Mouse (Mus musculus): ENCODE results near the gene Mcm5. TPM values are rescaled to one million over a fixed set of nuclear protein-coding genes. Genes with fewer than 3 reads are reported as not detected.
A peak's percentile ranks its signal among the peaks of the same experiment; 100 is the strongest.

Gene Mcm5
- total RNA-seq, 4 experiments from 2014 or later, result 0.58 to 1.0 (median 0.86) TPM

DNA sequence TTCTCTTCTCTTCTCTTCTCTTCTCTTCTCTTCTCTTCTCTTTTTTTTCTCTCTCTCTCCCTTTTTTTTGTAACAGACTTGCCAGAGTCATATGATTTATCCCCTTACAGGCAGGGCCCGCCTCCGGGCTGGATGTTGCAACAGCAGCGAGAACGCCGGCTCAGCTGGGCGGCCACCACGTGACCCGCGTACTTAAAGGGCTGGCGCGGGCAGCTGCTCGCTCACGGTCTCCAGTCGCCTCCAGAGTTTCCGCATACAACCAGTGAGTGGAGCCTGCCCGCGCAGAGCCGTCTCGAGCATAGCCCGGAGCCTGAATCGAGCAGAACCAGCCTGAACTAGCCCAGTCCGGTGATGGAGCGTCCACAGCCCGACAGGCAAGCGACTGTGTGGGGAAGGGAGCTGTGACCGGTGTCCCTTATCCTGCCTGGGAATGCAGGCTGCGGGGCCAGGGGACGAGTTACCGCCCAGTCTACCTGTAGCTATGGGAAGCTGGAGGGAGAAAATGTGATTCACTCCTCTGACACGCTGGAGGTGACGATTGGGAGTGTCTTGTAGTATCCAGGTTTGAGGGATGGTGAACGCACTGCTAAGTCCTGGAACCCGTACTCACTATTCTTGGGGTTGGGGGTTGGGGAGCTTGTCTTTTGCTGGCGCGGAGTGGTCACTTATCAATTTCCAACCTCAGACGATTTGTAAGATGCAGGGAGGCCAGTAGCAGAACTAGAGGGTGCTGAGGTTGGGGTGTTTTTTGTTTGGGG lies 15.8 kb upstream of the Mcm5 start, which contains the start of gene Hmox1:
Hmox1 (plus strand) TSS at position 223 of the 758 bp plus-strand sequence.
- peak; percentile 89 to 93 for DNase-seq (ENCODE audit: low spot score in 2 of 2)

DNA sequence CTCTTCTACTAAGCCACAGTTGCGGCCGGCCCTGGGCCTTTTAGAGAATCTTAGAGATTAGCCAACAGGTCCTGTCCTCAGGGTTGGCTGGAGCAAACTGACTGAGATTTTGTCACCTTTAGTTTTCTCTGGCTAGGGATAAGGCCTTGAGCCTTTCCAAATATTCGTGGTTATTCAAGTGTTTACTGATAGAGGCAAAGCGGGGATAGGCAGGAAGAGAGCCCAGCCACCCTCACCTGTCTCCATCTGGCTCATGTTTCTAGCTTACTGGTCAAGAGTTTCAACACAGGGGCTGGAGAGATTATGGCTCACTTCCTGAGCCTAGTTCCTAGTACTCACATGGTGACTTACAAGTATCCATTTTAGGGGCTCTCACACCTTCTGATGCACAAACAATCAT lies 6.4 kb upstream of the Mcm5 start:
- no peak for DNase-seq (ENCODE audit: low spot score in 2 of 2)

DNA sequence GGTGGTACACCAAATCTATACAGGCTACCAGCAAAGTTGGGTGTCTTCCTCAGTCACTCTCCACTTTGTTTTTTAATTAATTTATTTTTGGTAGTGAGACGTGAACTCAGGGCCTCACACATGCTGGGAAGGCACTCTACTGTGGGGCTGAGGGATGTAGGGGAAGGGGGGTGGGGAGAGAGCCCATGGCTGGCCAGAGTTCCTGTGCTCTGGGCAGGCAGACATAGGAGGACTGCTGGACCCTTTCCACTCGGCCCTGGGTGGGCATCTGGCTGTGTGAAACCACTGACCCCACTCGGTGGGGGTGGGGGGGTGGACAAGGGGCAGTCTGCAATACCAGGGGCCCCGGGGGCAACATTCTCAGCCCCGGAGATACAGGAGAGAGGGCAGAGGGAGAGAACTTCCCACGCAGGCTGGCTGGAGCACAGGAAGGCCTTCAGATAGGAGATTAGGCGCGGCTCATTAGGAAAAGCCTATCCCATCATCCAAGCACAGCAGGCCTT lies 5.9 kb upstream of the Mcm5 start:
- no peak for DNase-seq (ENCODE audit: low spot score in 2 of 2)

DNA sequence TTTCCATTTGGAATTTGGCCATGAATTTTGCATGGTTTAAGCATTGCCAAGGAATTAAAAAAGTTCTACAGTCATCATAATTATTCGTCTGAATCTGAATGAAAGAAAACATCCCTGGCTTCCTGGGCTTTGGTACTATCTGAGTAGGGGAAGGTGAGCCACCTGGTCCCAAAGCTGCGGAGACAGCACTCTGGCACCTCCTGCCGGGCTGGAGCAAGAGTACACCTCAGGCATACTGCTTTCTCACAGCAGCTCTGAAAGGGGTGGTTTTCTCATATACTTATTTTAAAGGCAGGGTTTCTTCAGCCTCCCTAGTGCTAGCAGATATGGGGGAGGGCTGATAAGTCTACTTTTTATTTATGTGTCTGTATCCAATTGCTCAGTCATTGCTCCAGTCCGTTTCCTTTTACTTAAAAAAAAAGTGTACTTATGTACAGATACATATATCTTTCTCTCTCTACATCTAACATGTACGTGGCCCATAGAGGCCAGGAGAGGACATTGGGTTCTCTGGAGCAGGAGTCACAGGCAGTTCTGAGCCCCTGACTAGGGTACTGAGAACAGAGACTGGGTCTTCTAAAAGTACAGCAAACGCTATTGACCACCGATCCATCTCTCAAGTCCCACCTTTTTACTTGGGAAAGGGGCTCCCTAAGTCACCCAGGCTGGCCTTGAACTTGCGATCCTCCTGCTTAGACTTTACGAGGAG lies 688 bp upstream of the Mcm5 start:
- peak; percentile 48 to 65 for DNase-seq (ENCODE audit: low spot score in 2 of 2)

DNA sequence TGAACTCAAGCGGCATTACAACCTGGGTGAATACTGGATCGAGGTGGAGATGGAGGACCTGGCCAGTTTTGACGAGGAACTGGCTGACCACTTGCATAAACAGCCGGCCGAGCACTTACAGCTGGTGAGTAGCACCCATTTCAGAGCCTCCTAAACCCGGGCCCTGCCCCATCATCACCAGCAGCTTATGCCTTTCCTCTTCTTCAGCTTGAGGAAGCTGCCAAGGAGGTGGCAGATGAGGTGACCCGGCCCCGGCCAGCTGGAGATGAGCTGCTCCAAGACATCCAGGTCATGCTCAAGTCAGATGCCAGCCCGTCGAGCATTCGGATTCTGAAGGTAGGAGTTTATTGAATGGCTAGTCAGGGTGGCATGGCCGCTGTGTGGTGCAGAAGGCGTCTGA lies 724 bp downstream of the Mcm5 start:
- no peak for DNase-seq (ENCODE audit: low spot score in 2 of 2)

DNA sequence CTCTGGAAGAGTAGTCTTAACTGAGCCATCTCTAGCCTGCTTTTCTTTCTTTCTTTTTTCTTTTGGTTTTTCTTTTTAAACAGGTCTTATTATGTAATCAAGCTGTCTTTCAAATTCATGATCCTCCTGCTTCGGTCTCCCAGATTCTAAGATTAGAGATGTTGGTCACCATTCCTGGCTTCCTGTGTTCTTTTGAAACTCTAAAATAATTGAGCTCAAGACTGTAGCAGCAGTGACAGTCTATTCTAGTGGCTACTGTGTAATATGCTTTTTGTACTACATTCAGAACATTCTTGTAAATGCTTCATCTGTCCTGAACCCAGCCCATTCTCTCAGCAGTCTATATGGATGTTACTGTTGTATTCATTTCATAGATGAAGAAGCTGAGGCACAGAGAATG lies 9.1 kb downstream of the Mcm5 start:
- DNase-seq (ENCODE audit: low spot score in 2 of 2), result no peak

DNA sequence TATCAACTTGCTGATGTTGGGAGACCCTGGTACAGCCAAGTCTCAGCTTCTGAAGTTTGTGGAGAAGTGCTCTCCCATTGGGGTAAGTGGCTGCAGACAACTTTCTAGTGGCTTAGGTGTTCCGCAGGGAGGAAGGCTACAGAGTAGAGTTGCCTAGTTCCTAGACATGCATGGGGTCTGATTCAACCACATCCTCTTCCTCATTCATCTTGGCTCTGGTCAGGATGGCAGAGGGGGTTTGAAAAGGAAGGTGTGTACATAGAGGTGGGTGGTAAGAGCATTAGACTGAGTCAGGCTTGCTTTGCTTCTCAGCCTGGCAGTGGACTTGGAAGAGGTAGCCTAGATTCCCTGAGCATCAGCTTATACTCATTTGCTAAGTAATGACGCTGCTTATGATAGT lies 9.9 kb downstream of the Mcm5 start:
- no peak for DNase-seq (ENCODE audit: low spot score in 2 of 2)

DNA sequence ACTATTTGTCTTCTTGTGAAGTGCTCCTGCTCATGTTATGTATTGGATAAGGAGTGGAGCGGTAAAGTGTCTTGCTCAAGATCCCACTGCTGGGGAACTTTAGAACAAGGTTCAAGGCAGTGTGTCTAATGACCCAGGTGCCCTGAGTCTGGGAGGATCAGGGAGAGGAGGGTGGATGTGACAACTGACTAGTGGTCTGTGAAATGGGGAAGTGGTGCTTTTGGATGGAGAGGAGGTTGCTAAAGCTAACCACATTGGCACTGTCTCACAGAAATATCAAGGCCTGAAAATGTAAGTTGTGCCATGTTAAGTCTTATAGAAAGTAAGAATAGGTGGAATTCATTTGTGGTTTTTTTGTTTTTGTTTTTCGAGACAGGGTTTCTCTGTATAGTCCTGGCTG lies 10.4 kb downstream of the Mcm5 start:
- no peak for DNase-seq (ENCODE audit: low spot score in 2 of 2)

DNA sequence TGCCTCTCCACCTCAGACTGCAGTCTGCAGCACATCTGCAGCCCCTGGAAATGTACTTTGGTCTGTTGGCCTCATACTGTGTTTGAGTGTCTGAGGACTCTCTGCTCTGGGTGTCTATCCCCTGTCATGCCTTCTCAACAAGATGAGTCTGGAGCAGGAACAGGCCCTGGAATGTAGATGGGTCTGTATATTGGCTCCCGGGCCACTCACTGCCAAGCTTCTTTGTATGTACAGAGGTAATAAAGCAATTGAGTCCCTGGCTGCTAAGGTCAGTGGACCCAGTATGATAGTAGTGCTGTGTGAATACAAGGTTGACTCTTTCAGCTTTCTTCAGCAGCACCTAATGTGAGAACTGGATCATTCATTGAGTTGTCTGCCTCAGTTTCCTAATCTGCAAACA lies 18.0 kb downstream of the Mcm5 start:
- DNase-seq (ENCODE audit: low spot score in 2 of 2), result no peak

DNA sequence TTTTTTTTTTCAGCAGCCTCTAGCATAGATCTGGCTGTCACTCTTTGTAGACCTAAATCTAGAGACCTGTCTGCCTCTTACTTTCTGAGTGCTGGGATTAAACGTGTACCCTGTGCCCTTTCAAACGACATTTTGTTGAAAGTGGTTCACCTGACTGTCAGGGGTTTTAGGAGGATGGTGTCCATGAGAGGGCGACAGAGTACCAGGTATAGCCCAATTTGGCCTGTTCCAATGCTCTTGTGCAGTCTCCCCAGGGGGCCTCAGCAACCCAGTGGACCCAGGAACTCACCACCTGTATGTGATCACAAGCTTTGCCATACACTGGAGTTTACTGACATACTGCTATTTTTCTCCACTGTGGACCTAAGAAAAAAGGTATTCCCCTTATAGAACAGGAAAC lies 23.1 kb downstream of the Mcm5 start:
- peak in 1 of 2 experiments; percentile 30 for DNase-seq (ENCODE audit: low spot score in 2 of 2)

DNA sequence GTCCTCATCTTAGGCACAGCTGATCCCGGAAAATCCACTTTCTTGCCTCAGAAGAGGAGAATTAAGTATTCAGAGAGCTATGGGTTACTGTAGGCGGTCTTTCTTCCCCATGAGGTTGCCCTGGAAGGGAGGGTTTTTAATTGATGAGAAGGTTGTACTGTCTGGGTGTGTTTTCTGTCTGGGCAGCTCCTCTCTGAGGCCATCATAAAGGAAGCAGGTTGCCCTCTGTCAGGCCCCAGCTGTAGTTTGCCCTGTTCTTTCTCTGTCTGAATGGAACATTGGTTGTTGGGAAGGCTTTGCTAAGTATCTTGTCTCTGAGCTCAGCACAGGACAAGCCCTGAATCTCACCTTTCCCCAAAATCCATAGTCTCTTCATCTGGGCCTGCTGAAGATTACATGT lies 24.0 kb downstream of the Mcm5 start:
- DNase-seq (ENCODE audit: low spot score in 2 of 2), result no peak

DNA sequence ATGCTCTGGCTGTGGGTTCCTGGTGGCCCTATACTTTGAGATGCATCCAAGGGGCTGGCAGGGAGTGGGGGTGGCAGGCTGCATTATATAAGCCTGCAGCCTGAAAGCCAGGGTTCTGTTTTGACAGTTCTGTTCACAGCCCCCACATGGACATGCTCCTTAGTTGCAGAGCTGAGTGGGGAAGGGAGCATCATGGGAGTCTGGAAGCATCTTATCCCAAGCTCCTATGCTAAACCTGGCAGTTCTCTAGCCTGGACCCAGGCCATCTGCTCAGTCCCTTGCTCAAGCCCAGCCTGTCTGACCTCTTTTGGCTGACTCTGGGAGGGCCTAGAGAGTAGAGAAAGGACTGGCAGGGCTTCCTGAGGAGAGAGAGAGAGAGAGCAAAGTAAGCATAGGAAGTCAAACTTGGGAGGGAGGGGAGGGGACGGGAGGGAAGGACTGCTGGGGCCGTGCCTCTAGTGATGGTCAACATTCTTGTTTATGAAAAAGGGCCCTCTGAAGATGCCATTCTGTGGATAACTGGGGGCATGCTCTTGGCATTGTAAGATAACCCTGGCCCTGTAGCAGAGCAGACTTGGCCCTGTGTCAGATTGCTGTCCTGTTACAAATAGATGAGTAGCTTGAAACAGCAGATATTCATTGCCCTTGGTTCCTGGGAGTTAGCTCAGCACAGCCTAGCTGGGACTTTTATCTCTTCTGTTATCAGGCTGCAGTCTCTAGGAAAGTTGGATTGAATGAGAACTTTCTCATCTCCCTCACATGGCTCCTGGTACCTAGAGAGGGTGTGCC lies 25.4 kb downstream of the Mcm5 start:
- DNase-seq (ENCODE audit: low spot score in 2 of 2), result peak; percentile 39 to 67

DNA sequence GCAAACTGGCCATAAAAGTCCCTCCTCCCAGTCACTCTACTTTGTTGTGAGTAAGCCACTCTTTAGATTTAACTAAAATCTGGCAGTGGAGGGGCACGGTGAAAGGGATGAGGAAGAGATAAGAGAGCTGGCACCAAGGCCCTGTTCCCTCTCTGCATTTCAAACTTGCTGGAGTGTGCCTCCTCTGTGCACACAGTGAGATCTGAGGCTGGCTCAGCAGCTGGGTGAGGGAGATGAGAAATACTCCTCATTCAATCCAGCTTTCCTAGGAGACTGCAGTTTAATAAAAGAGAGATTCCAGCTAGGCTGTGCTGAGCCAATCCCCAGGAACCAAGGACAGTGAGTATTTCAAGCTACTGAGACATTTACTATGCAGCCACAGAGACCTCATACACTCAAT lies 26.4 kb downstream of the Mcm5 start:
- DNase-seq (ENCODE audit: low spot score in 2 of 2), result no peak

DNA sequence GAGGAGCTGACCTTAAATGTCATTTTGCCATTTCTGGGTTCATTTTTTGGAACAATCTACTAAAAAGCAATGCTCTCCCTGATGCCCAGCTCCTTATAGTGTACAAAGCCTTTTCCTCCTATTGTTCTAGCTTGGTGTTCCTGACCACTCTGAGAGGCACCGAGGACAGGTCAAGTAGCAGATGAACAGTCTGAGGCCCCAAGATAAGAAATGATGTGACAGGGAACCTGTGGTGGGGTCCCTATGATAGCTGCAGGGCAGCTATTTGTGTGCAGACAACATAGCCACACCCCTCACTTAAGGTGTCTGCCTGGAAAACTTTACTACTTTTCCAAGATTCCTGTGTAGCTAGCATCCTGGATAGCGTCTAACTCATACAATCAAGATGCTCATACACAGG lies 26.9 kb downstream of the Mcm5 start:
- no peak for DNase-seq (ENCODE audit: low spot score in 2 of 2)

DNA sequence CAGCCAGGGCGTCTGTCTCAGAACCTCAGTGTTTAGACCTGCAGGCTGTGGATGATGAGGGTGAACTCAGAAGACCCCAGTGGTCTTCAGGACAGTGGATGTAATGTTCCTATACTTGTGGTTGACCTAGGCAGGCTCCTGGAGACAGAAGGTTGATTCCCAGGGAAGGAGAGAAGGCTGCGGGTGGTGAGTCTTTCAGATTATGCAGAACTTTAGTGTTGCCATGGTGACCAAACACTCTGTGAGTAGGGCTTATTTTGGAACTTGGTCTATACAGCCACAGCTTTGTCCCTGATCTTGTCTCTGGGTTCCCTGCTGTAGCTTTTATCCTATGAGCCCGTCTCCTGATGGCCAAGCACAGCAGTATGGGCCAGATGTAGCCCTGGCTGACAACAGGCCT lies 28.2 kb downstream of the Mcm5 start:
- no peak for DNase-seq (ENCODE audit: low spot score in 2 of 2)

DNA sequence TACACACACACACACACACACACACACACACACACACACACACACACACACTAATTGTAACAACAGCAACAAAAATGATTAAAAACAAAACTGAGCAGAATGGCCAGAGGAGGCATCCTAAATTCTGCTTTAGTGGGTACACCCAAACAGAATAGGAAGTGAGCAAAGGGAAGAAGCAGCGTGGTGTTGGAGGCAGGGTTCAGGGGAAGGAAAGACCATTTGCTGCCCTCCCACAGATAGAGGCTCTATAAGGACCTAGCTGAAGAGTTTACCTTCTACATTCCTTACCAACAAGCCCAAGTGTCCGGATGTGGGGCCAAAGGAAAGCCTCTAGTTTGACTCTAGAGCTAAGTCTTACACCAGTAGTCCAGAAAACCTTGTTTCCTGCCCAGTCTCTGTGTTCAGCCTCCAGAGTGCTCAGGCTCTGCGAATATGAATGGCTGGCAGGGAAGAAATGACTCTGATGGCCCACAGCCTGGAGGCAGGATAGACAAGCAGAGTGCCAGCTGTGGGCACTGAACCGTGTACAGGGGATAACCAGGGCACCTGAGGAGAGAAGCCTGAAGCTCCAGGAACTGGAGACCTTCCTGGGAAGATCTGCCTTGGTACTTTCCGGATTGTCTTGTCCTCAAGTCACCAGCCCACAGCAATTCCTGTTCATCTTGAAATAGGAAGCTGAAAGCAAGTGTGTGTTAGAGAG lies 41.7 kb downstream of the Mcm5 start:
- no peak for DNase-seq (ENCODE audit: low spot score in 2 of 2)

DNA sequence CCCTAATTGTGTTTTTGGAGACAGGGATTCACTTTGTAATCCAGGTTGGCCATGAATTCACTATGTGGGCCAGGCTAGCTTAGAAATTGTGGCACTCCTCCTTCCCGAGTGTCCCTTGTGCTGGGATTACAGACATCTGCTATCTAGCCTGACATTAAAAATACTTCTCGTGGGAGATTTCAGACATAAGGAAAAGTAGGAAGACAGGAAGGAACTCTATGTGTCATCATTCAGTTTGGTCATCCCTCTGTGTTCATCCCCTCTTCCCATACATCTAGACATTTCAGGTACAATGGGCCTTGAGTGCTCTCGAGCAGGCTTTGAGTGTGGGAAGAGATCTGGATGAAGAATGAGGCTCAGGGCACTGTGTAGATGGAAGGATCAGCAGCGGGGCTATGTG lies 42.4 kb downstream of the Mcm5 start:
- no peak for DNase-seq (ENCODE audit: low spot score in 2 of 2)

DNA sequence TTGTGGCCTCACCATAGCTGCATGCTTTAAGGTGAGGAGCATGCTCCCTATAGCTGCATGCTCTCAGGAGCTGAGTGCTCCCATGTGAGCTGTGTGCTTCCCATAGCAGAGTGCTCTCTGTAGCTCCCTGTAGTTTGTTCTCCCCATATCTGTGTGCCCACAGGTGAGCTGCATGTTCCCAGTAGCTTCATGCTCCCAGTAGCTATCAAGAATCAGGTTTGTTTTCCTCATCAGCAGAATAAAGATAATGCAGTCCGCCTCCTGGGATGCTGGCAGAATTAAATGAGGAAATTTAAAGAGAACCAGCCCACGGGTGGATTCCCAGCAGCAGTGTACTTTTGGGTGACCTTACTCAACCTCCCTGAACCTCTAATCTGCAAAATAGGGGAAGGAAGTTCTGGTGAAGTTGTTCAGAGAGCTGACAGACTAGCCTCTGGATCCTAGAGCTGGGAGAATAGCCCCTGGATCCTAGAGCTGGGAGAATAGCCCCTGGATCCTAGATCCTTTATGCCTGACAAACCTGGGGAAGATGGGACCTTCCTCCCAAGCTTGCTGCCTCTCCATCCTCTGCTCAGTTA lies 43.2 kb downstream of the Mcm5 start:
- DNase-seq (ENCODE audit: low spot score in 2 of 2), result no peak

DNA sequence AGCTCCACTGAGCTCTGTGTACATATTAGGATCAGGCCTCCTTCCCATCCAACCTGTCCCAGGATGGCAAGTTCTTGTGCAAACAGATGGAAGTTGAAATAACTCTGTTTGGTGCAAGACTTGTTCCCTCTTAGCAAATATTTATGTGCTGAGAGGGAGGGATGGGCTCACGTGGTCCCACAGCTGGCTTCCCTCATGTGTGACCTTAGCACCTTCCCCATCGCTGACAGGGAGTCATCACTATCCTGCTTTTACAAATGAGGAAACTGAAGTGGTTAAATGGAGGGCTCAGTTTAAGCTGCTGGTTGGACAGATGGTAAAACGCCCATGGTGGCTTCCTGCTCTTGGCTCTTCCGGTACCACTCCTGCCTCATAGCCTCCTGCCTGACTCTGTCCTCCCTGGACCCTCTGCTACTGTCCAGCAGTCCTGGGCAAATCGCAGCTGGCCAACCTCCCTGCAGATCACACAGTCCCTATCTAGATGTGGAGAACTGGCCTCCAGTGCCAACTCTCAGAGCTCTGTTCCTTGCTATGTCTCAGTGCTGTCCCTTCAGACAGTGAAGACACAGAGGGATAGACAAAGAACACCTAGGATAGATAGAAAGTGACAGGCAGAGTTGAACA lies 45.6 kb downstream of the Mcm5 start:
- no peak for DNase-seq (ENCODE audit: low spot score in 2 of 2)

DNA sequence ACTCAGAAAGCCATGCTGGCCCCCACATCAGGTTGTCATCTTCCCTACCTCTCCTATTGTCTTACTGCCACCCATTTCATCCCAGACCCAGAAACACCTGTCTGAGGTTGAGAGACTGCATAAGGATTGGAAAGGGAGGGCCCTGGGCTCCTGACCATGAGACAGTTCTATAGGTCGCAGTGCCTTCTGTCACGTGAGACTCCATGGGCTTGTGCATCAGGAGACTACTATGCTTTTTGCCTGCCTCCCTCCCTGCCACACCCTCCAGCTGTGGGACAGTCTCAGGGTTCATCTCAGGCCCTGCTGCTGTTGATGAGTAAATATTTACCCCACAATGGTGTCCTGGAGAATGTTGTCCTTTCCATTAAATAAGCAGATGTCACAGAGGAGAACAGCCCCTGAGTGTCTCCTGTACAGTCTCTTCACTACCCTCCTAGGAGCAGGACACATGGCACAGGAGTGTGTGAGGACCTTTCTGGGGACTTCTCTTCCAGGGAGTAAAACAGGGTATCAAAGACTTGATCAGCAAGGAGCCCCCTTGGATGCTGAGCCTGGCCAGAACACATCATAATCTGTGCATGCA lies 46.5 kb downstream of the Mcm5 start:
- no peak for DNase-seq (ENCODE audit: low spot score in 2 of 2)

Data from gastrocnemius, adult 8-10 months (tissue).